Mouse (Mus musculus): ENCODE results near the gene Fgfr2.
"Not testable (repeated sequence)": the region's sequence is repeated elsewhere in the genome, so short reads cannot be mapped to it uniquely, and the experiment has no call there.

Fgfr2 gene

GRCm38 (mm10) chr7:132448511-132449154 is 674.5 kb downstream of the Fgfr2 start:
- DNase-seq (ENCODE audit: low spot score): no peak

GRCm38 (mm10) chr7:132447558-132447957 is 675.6 kb downstream of the Fgfr2 start:
- DNase-seq (ENCODE audit: low spot score): no peak

- DNase-seq (ENCODE audit: low spot score): no peak
Measured at GRCm38 (mm10) chr7:132446841-132447240, 676.3 kb downstream of the Fgfr2 start.

GRCm38 (mm10) chr7:132444221-132444620 is 678.9 kb downstream of the Fgfr2 start:
- no peak for DNase-seq (ENCODE audit: low spot score)

- DNase-seq (ENCODE audit: low spot score): no peak
Measured at GRCm38 (mm10) chr7:132443769-132444168, 679.4 kb downstream of the Fgfr2 start.

- no peak for DNase-seq (ENCODE audit: low spot score)
Measured at GRCm38 (mm10) chr7:132443134-132443533, 680.0 kb downstream of the Fgfr2 start.

- not testable (repeated sequence) for DNase-seq (ENCODE audit: low spot score)
Measured at GRCm38 (mm10) chr7:132442133-132442763, 680.9 kb downstream of the Fgfr2 start.

- DNase-seq (ENCODE audit: low spot score): no peak
Measured at GRCm38 (mm10) chr7:132439916-132440315, 683.2 kb downstream of the Fgfr2 start.

GRCm38 (mm10) chr7:132438060-132438459 is 685.1 kb downstream of the Fgfr2 start:
- no peak for DNase-seq (ENCODE audit: low spot score)

GRCm38 (mm10) chr7:132437431-132437830 is 685.7 kb downstream of the Fgfr2 start:
- DNase-seq (ENCODE audit: low spot score): no peak

- no peak for DNase-seq (ENCODE audit: low spot score)
Measured at GRCm38 (mm10) chr7:132435486-132436055, 687.6 kb downstream of the Fgfr2 start.

GRCm38 (mm10) chr7:132429324-132429723 is 693.8 kb downstream of the Fgfr2 start:
- no peak for DNase-seq (ENCODE audit: low spot score)

GRCm38 (mm10) chr7:132428308-132428707 is 694.8 kb downstream of the Fgfr2 start:
- no peak for DNase-seq (ENCODE audit: low spot score)

- DNase-seq (ENCODE audit: low spot score): no peak
Measured at GRCm38 (mm10) chr7:132426069-132426468, 697.1 kb downstream of the Fgfr2 start.

- no peak for DNase-seq (ENCODE audit: low spot score)
Measured at GRCm38 (mm10) chr7:132425364-132425999, 697.7 kb downstream of the Fgfr2 start.

GRCm38 (mm10) chr7:132423570-132423969 is 699.6 kb downstream of the Fgfr2 start:
- DNase-seq (ENCODE audit: low spot score): no peak

GRCm38 (mm10) chr7:132419378-132420255 is 703.5 kb downstream of the Fgfr2 start:
- DNase-seq (ENCODE audit: low spot score): no peak

GRCm38 (mm10) chr7:132416866-132417265 is 706.3 kb downstream of the Fgfr2 start:
- no peak for DNase-seq (ENCODE audit: low spot score)

GRCm38 (mm10) chr7:132415866-132416265 is 707.3 kb downstream of the Fgfr2 start:
- no peak for DNase-seq (ENCODE audit: low spot score)

GRCm38 (mm10) chr7:132412520-132412919 is 710.6 kb downstream of the Fgfr2 start:
- DNase-seq (ENCODE audit: low spot score): no peak

- no peak for DNase-seq (ENCODE audit: low spot score)
Measured at GRCm38 (mm10) chr7:132411708-132412107, 711.4 kb downstream of the Fgfr2 start.

- DNase-seq (ENCODE audit: low spot score): no peak
Measured at GRCm38 (mm10) chr7:132410958-132411357, 712.2 kb downstream of the Fgfr2 start.

Measured in adipocyte (in vitro differentiated cells).